Mouse (Mus musculus): ENCODE results near the gene Npr1.
A peak's percentile ranks its signal among the peaks of the same experiment; 100 is the strongest.

The Npr1 gene

DNA sequence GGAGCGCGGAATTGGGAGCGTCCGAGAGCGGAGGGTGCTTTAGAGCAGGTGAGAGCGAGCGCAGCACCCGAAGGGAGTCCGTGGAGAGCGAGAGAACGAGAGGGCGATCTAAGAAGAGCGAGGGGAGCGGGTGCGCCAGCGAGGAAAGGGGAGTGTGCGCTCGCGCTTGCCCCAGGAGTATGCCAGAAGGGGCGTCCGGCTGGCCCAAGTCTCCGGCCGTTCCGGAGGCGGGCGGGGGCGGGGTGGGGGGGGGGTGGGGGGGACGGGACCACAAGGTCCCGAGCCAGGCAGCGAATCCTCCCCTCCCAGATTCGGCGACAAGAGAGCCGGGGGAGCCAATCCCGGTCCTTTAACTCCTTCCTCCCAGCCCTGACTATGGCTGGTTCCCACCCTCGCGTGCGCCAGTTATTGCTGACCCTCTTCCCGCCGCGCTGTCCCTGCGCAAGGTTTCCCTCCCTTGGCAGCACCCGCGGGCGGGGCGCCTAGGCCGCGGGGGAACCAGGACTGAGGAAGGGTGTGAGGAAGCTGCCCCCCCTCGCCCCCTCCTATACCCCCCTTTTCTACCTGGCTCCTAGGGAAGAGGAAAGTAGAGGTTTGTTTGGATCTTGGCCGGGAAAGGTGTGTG is at the start of gene Npr1:
TSS of gene Npr1 (minus strand) at position 181 of the 625 bp plus-strand sequence.
- peak; percentile 52 for DNase-seq (ENCODE audit: low spot score)

DNA sequence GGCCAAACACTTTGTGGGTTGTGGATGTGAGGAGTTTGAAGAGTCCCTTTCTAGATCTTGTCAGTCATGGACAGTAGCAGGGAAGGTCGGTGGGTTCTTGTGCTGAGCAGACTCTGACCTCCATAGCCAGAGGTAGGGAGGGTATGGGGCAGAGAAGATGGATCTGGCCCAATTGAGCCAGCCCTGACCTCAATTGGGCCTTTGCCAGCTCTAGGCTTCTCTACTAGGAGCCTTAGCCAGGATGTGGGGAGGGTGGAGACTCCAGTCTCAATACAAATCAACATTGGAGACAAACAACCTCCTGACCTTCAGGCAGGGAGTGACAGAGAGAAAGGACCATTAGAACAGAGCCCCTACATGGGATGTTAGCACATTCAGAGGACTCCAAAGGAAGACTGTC is 49.6 kb upstream of the Npr1 start:
- no peak for DNase-seq (ENCODE audit: low spot score)

DNA sequence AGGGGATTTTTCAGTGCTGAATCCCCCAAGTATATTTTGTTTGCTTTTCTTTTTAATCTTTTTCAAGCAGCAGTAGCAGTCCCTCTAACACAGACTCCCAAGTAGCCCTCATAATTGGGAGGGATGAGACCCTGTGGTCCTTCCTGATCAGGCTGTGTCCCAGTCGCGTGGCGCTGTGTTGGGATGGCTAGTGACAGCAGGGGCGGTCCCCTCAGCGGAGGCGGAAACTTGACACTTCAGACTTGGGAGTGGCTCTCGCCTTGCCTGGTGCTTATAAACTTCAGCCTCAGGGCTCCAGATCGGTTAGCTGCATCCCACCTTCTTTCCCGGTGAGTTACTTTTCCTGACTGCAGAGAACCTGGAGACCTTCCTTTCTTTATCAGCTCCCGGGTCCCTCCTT is 49.0 kb upstream of the Npr1 start:
- peak; percentile 50 for DNase-seq (ENCODE audit: low spot score)

DNA sequence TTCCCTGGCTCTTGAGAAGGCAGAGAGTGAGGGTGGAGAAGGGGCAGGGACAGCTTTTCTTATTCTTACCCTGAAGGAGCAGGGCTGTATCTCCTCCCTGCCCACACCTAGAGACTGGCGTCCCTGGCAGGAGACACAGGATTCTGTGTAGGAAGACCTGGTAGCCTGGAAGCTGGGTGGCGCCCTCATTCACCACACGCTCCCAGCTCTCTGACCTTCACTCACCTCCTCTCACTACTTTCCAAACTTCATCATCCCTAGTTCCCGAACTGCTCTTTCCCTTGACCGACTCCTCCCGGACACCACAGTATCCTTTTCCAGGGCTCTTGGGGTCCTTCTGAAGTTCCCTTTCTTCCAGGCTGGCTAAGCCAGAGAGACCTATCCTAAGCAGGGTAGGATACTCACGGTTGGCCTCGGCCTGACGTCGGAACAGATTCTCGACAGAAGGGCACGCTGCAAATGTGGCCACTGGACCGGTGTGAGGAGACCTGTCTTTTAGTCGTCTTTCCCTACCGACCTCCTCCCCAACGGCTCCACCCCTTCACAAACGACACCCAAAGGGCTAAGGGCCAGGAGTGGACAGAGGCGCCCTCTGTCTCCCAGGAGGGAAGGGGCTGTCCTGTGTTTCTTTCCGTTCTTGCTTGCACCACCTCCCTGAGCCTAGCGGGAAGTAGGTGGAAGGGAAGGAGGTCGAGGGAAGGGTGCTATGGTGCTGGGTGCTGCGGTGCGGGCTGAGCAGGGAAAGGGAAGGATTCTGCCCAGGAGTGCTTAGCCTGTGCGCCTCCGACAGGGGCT is 48.3 kb upstream of the Npr1 start, which contains the start of the genes S100a1 and S100a13:
TSS of gene S100a1 (minus strand) at position 597 of the 795 bp plus-strand sequence.
TSS of gene S100a13 (plus strand) at position 640 of the 795 bp plus-strand sequence.
- DNase-seq (ENCODE audit: low spot score): peak; percentile 71

DNA sequence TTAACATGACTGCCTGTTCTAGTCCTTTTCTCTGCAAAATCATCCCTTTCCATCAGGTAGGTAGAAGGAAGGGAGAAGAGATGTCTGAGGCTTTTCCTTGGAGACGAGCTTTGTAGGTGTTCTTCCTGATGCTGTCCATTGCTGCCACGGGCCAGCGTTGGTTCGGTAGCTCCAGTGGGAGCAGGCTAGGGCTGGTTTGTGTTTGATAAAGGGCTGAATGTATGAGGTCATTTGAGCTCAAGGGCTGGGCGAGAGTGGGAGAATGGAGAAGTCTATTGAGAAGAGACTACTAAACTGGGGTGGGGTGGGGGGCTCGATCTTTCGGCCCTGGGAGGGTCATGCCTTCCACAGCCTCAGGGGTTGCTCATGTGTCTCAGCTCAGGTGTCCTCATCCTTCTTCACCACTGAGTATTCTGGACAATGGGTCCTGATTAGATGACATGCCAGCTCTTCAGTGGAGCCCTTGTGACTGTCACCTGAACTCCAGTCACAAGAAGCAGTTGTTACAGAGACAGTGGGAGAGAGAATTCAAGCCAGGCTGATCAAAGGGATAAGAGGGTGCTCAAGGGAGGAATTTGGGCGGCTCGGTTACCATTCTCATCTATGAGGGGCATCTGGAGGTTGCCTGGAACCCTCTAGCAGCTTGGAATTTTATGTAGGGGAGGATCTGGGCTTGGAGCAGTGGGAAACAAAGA is 47.4 kb upstream of the Npr1 start:
- DNase-seq (ENCODE audit: low spot score): no peak

DNA sequence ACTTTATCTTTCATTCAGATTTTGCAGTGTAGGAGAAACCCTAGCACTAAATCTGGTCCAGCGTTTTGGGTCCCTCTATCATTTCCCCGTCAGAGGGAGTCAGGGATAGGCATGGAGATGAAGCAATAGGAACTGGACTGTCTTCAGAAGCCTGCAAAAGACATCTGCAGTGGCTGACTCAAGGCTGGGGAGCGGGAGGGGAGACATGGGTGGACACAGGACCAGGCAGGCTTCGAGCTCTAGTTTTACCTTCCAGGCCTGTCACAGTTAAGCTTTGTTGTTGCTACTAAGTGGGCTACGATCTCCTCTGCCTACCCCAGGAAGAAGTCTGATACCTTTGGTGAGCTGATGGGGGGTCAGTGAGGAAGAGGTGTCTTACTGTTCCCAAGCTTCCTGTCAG is 46.6 kb upstream of the Npr1 start:
- no peak for DNase-seq (ENCODE audit: low spot score)

DNA sequence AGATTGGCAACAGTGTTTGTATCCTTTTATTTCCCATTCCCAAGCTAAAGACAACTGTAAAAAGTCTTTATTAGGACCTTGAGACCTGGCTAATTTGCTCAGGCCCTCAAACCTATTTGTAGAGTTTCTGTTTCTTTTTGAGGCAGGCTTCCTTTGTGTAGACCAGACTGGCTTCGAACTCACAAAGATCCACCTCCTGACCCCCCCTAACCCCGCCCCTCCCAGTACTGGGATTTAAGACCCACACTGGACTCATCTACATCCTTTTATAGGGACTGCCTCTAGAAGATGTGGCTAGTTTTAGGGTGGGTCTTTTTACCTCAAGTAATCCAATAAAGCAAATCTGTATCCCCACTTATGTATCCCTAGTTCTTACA is 44.1 kb upstream of the Npr1 start:
- no peak for DNase-seq (ENCODE audit: low spot score)

DNA sequence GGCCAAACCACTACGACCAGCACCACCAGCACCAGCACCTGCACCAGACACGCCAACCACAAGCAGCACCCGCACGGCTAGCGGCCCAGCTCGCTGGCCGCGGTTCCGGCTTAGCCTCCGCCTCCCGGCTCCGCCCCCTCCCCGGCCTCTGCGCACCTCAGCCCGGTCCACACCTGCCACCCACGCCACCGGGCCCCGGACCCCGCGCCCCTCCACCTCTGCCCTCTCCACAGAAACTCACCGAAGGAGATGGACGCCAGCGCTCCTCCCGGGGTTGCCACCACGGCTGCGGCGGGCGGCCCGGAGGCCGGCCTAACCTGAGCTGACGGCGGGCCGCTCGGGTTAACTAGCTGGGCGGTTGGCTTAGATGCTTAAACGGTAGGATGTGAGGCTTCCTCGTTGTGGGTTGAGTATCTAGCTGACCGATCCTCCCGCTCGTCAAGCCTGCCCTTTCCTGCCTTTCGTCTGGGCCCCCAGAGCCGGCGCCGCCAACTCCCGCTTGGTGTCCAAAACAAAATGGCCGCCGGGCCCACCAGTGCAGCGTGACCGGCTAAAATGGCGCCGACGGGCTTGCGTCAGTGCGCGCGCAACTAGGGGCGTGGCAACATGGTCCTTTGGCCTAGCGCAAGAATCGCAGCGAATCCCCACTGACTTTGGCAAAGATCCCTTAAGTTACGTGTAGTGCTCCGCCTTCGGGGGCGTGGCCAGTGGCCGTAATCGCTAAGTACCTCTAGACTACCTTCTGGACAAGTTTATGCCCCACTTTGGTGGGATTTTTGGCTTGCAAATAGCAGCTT is 43.5 kb upstream of the Npr1 start, which contains the start of gene Chtop:
TSS of gene Chtop (minus strand) at position 549 of the 797 bp plus-strand sequence.
- peak; percentile 97 for DNase-seq (ENCODE audit: low spot score)

DNA sequence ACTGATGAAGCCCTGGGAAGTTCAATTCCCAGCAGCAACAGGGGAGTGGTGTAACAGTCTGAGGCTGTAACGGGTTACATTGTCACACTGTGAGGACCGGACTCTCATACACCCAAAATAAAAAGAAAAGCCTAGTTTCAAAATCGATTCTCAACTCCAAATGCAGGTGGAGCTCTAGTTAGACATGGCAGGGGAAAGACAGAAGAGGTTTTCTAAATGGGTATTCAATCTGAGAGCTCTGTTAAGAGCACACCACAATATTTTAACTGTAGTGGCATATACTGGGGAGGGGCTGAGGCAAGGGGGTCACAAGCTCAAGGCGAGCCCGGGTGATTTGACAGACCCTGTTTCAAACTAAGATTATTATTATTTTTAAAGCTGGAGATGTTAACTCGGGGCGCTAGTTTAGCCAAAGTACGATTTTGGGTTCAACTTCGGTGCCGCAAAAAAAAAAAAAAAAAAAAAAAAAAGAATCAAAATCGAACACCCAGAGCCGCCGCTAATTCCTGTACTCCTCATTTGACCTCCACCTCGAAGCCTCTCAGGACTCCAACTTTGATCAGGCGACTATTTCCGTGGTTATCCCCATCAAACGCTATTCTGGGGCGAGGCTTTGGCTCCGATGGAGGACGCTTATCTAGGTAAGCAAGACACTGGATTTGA is 42.8 kb upstream of the Npr1 start:
- no peak for DNase-seq (ENCODE audit: low spot score)

DNA sequence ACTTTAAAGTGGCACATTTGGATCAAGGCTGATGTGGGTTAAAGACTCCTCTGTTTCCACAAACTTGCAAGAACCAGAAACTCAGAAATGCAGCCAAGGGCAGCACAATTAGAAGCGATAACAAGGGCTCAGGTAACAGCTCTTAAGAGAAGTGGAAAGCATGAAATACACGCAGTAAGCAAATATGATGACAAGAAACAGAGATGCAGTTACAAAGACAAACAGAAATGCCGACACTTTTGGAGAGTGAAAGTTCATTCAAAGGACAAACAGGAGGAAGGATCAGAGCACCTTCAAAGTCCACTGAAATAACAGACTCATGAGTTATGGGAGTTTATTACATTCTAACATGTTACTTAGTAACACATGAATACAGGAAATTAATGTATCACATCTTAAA is 40.7 kb upstream of the Npr1 start:
- DNase-seq (ENCODE audit: low spot score): no peak

DNA sequence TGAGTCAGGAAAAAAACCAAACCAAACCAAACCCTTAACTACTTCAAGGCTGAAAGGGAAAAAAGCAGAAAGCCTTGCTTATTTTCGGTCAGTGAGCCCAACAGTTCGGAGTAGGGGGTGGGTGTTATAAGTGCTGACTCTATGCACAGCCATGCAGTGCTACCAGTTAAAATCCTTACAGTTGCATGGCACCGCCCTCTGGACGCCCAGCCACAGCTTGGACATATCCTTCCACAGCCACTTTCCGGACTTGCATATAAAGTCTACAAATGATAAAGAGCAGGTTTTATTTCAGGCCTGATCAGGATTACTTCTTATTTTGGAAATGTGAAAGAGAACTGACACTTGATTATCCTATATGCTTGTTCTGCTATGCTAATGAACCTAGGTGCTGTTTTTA is 39.5 kb upstream of the Npr1 start:
- DNase-seq (ENCODE audit: low spot score): no peak

DNA sequence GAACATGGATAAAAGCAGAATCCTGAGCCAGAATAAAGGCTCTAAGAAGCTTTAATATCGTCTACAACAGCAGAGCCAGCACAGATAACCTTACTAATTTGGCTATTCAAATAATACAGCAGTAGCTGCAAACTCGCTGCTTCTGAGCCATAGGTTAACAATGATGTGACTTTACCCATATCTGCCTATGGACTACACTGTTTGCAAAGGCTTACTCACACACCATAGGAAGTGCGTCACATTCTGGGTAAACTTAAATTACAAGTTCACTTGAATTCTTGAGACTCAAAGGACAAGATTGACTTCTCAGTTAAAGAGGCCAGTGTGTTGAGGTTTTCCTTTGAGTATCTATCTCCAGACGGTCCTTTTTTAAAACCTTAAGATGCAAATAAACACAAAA is 37.8 kb upstream of the Npr1 start:
- no peak for DNase-seq (ENCODE audit: low spot score)

DNA sequence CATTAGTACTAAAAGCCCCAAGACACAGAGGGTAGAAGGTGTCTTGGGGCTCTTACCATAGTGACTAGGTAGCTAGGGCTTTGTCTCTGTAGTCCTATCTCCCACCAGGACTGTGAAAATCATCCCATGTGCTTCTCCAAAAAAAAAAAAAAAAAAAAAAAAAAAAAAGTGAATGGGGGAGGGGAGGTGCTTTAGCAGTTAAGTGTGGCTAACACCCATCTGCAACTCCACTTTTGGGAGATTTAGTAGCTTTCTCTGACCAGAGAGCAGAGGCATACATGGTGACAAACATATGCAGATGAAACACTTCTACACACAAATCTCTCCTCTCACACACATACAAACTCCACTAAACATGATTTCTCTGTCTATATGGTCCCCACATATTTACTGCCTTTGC is 31.9 kb upstream of the Npr1 start:
- no peak for DNase-seq (ENCODE audit: low spot score)

DNA sequence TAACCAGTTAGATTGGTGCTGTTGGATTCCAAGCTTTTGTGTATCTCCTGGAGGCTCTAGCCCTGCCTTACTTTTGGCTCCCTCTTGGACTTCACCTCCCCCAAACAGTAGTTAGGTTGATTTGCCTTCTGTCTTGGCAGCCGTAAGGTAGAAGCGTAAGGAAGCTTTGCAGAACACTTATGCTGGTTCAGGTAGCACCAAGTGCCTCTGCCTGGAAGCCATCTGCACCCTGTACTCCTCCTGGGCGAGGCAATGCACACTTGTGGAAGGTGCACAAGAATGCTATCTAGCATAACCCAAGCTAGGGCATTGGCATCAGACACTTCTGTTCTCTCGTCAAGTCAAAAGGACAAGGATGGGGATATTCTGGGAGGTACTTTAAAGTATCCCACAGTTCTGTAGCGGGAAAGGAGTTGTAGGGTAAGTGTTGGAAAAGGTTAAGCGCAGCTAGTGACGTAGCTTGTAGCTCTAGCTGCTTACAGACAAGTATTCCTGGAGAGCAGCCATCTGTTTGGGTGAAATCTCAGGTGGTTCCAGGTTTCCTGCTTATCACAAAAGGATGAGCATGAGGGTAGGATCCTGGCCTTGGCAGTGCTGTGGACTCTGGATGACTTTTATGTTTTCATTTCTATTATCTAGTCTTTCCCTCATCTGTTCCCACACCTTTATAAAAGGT is 30.3 kb upstream of the Npr1 start:
- DNase-seq (ENCODE audit: low spot score): no peak

DNA sequence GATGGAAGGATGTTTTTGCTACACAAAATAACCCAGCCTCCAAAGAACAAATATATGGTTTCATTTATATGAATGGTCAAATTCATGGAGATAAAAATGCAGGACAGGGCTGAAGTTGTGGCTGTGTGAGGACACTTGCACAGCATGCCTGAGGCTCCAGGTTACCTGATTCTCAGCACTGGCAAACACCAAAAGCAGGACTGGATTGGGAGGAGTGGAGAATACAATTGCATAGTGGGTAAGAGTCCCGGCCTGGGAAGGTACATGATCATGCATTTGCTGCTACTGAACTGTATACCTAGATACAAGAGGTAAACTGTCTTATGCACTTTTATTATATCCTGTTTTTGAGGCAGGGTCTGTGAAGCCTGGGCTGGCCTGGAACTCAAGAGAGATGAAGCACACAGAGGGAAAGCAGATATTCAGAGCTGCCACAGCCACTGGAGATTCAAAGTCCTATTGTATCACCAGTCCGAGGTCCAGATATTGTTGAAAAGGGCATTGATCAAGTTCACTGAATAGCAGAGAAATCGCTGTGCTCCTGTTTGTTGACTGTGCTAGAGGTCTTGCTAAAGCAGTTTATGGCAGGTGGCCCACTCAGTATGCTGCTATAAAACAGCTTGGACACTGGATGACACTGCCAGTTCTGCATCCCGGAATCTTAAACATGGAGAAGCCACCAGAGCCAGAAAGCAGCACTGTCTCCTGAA is 28.3 kb upstream of the Npr1 start:
- no peak for DNase-seq (ENCODE audit: low spot score)

DNA sequence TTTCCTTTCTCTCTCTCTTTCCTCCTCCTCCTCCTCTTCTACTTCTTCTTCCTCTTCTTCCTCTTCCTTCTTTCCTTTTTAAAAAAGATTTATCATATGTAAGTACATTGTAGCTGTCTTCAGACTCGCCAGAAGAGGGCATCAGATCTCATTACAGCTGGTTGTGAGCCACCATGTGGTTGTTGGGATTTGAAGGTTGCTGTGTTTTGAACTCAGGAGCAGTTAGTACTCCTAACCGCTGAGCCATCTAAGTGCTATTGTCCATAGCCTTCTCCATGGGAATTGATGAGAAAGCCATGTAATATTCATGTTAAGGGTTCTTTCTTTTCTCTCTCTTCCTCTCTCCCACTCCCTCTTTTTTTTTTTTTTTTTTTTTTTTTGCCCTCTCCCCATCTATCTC is 25.7 kb upstream of the Npr1 start:
- no peak for DNase-seq (ENCODE audit: low spot score)

DNA sequence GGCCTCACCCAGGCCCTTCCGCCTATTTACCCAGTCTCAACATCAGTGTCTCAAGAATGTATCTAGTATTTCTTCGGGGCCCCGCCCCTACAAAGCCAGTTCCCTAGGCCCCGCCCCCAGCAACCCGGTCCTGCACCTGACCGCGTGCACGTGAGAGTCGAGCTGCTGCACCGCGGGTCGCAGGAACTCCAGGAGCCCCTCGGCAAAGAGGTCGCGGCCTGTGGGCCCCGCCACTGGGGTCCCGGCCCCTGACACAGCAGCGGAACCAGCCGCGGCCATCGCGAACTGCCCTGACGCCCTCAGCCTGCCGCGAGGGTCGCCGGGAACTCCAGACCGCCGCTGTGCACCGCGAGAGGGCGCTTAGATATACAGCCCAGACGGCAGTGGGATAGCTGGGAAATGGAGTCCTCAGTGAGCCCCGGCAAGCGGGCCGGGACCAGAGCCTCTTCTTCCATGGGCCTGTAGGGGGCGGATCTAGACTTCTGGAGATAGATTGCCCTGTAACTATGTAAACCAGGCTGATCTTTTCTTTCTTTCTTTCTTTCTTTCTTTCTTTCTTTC is 25.1 kb upstream of the Npr1 start, which contains the start of gene Snapin:
TSS of gene Snapin (minus strand) at position 338 of the 561 bp plus-strand sequence.
- DNase-seq (ENCODE audit: low spot score): peak; percentile 92

DNA sequence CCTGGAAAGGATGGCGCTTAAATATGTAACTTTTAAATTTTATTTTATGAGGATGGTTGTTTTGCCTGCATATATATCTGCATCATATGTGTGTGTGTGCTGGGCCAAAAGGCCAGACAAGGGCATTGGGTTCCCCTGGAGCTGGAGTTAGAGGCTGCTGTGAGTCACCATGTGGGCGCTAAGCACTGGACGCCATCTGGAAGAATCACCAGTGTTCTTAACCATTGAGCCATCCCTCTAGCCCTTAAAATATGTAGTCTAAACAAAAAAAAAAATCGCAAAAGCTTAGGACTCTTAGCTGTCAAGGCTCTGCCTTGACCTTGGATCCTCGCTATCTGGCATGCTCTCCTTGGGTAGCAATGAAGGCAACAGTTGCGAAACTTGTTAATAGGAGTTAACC is 22.9 kb upstream of the Npr1 start:
- DNase-seq (ENCODE audit: low spot score): no peak

DNA sequence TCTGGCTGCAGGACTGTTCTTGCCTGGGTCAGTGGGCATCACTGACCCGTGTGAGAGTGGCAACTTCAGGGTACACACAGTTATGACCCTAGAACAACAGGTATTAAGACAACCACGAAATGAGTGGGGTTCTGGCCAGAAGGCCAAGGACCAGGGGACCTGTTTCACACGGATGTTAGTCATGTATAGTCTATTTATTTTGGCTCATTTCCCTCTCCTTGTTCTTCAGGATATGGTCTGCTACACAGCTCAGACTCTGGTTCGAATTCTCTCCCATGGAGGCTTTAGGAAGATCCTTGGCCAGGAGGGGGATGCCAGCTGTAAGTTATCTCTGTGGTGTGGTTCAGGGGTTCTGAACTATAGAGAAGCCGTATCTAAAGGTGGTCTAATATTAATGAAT is 21.3 kb upstream of the Npr1 start:
- DNase-seq (ENCODE audit: low spot score): no peak
